Mouse (Mus musculus) forebrain, embryonic 15.5 days (tissue): ENCODE measurements around the gene Aurka. TPM values are rescaled to one million over a fixed set of nuclear protein-coding genes. Genes with fewer than 3 reads are reported as not detected.

ENCODE experiments used
- ATAC-seq: fragments of 200-750 bp; cut with Nextera tagmentation; replicated peaks from 2 replicates; pipeline ENCODE4 v1.8.0; 2017; ENCODE audit warnings: mild to moderate bottlenecking, moderate TSS enrichment, moderate library complexity
- H3K27ac ChIP-seq: fragments of 300-500 bp; sonication (generic); replicated peaks from 2 replicates; pipeline ENCODE4 v1.5.1; 2015; ENCODE audit warnings: mild to moderate bottlenecking, inconsistent platforms
- H3K27me3 ChIP-seq: fragments of 300-500 bp; sonication (generic); 2 replicates; pipeline ENCODE4 v1.6.1; 2015; ENCODE audit warnings: inconsistent platforms
- H3K36me3 ChIP-seq: fragments of 300-500 bp; sonication (generic); 2 replicates; pipeline ENCODE4 v1.6.1; 2015; ENCODE audit warnings: mild to moderate bottlenecking, inconsistent platforms
- H3K4me1 ChIP-seq: fragments of 300-500 bp; sonication (generic); 2 replicates; pipeline ENCODE4 v1.6.1; 2015; ENCODE audit warnings: inconsistent platforms
- H3K4me2 ChIP-seq: fragments of 300-500 bp; sonication (generic); replicated peaks from 2 replicates; pipeline ENCODE4 v1.6.1; 2015; ENCODE audit warnings: mild to moderate bottlenecking, inconsistent platforms
- H3K4me3 ChIP-seq: fragments of 300-500 bp; sonication (generic); 2 replicates; pipeline ENCODE4 v1.5.1; 2015; ENCODE audit warnings: mild to moderate bottlenecking, inconsistent platforms
- H3K9ac ChIP-seq: fragments of 300-500 bp; sonication (generic); replicated peaks from 2 replicates; pipeline ENCODE4 v1.6.1; 2015; ENCODE audit warnings: mild to moderate bottlenecking, inconsistent platforms
- H3K9me3 ChIP-seq: fragments of 300-500 bp; sonication (generic); 2 replicates; pipeline ENCODE4 v1.6.1; 2016; ENCODE audit warnings: inconsistent platforms
- WGBS: fragments of 180-500 bp; shearing (Covaris S2); methylation state at CpG from one replicate; pipeline ENCODE4 v1.1.7; 2015; ENCODE audit warnings: mixed read lengths; 5-methylcytosine and 5-hydroxymethylcytosine counted together
- polyA plus RNA-seq: library from polyadenylated mRNA; unstranded; fragments of >200 nt; fragmentation: Nextera tagmentation; extraction: Ambion mirVana; gene quantifications from 2 replicates; pipeline ENCODE4 v1.2.1, GENCODE M21; 2015

Aurka gene
- polyA plus RNA-seq, 1 experiment from 2014 or later, result 47.7 TPM

DNA sequence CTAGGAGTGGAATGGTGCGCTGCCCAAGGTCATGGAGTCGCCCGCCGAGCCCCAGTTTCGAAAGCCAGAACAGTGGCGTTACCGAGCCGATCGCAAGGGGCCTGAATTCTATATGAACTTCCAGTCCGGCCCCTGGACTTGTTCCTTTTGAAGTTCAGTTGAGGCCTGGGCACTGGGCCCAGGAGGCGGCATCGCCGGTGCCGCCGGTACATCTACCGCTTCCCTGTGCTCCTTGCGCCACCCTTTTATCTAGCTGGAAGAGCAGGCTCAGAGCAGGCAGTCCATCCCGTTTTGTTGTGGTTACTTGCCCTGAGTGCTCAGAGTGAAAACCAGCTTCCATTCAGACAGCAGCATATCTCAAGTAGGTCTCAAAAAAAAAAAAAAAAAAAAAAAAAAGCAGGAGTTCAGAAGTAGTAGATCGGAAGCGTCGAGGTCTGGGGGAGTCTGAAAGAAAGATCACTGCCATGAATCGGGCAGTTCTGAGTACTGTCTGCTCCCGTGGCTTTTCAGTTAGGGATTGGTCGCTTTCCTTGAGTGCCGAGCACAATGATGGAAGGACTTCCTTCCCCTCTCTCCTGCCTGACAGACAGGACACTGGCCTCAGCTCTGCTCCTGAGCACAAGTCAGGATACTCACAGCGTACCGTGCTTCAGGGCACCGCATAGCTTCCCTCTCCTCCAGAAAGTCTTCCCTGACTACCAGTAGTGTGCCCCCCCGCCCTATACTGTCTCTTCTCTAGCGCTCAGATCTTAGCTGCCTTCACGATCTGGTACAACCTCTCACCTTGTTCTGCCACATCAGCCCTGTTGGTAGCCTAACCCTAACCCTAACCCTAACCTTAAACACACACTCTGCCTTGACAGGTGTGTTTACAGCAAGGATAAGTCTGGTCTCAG, 24.1 kb downstream of the Aurka start:
- peak overlapping the region; percentile 70 for H3K9ac ChIP-seq
- no peak for ATAC-seq
- peaks cover 62% of the 10 kb centered on the region for H3K4me1 ChIP-seq
- peak overlapping the region; percentile 60 for H3K4me3 ChIP-seq
- H3K36me3 ChIP-seq, result no peaks in the 10 kb centered on the region
- WGBS, result 11% methylated on average over 31 of the region's 31 CpGs
- peak overlapping the region; percentile 74 for H3K27ac ChIP-seq
- H3K4me2 ChIP-seq, result peak overlapping the region; percentile 84
- no peaks in the 10 kb centered on the region for H3K27me3 ChIP-seq
- H3K9me3 ChIP-seq, result no peaks in the 10 kb centered on the region

DNA sequence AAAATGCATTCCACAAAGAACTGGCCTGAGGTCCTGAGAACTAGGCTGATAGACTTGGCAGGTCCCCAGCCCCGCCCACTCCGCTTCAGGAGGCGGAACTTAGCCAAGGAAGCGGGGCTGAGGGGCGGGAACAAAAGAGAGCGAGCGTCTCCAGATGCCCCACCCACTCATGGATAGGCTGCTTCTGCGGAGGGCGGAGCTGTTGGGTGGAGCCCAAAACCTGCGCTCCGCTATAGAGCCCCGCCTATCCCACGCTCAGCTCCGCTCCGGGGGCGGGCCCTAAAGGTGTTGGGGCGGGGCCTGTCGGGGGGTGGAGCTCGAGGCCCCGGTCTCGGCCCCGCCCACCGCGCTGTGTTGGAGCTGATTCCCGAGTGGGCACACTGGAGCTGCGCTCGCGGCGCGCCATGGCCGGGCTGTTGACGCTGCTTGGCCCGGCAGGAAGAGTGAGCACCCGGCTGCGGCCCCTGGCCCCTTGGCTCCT, 25.0 kb downstream of the Aurka start, which contains the start of gene Fam210b:
Gene Fam210b (plus strand): TSS at position 308 of the 481 bp plus-strand sequence.
- peak within 1 kb of the TSS; percentile 81 for H3K27ac ChIP-seq
- no peaks in the 10 kb centered on the region for H3K9me3 ChIP-seq
- H3K36me3 ChIP-seq, result no peaks in the 10 kb centered on the region
- no peaks in the 10 kb centered on the region for H3K27me3 ChIP-seq
- peak within 1 kb of the TSS; percentile 70 for H3K9ac ChIP-seq
- peak within 1 kb of the TSS; percentile 60 for H3K4me3 ChIP-seq
- peak within 1 kb of the TSS; percentile 84 for H3K4me2 ChIP-seq
- 1% methylated on average over 27 of the region's 35 CpGs for WGBS
- H3K4me1 ChIP-seq, result peaks cover 72% of the 10 kb centered on the region
- peak; percentile 87 for ATAC-seq

DNA sequence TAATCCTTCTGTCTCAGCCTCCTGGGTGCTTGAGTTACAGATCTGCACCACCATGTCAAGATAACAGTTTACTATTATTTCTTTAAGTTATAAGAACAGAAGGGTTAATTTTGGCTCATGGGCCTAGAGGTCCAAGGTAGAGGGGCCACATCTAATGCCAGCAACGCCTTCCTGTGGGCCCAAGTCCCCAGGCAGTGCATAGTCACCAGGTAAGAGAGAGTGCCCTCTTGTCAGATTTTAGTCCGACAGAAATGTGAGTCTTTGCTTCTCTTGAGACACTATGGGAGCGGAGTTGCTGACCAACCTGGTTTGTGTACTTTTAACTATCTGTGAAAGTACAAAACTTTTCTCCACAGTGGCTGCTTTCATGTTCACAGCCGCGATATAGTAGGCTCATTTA, 25.7 kb downstream of the Aurka start:
- Histone ChIP-seq H3K36me3 (no peaks in the 10 kb centered on the region), H3K4me2 (peak overlapping the region; percentile 84), H3K4me3 (peak overlapping the region; percentile 60), H3K27ac (peak overlapping the region; percentile 81), H3K4me1 (peaks cover 68% of the 10 kb centered on the region), H3K9me3 (no peaks in the 10 kb centered on the region), H3K27me3 (no peaks in the 10 kb centered on the region), H3K9ac (no peak overlapping the region)
- WGBS, result 28% methylated on average over 5 of the region's 5 CpGs
- peak; percentile 8; the same call in 1 of the 2 replicates for ATAC-seq

DNA sequence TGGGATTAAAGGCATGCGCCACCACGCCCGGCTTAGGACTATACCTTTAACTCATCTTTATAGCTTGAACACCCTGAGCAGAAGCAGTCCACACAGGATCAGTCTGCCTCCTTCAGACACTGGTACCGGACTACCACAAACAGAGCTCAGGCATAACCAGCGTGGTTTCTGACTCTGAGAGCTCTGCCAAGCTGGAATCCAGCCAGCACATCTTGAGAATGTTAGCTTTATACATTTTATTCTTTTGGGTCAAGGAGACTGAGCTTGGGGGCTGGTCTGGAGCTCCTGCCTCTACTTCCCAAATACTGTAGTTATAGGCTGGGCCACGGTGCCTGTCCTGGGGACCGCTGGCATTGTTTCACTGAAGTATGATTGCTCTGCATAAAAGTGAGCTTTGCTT, 26.6 kb downstream of the Aurka start:
- Histone ChIP-seq H3K9me3 (no peaks in the 10 kb centered on the region), H3K4me1 (peaks cover 59% of the 10 kb centered on the region), H3K27ac (peak overlapping the region; percentile 81; the same call in 1 of the 2 replicates), H3K4me2 (no peak overlapping the region), H3K9ac (no peak overlapping the region), H3K36me3 (no peaks in the 10 kb centered on the region), H3K4me3 (no peak overlapping the region), H3K27me3 (no peaks in the 10 kb centered on the region)
- WGBS, result 77% methylated on average over 7 of the region's 7 CpGs
- no peak for ATAC-seq

DNA sequence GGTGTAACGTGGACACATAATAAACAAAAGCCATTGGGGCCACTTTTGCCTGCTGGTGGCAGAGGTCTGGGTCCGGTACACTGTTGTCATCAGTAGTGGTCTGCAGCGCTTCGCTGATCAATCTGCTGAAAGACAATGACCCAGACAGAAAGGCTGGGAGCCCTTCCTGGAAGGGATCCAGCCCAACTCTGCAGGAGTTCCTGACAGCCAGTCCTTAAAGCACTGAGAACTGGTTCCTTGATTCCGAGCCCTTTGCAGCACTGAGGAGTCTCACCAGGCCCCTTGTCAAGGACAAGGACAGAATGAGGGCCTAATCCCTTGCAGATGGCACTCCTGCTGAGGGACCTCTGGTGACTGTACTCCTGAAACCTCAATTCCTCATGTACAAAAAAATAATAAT, 28.7 kb downstream of the Aurka start:
- Histone ChIP-seq H3K9me3 (no peaks in the 10 kb centered on the region), H3K4me2 (no peak overlapping the region), H3K27me3 (no peaks in the 10 kb centered on the region), H3K27ac (peak overlapping the region; percentile 54), H3K36me3 (no peaks in the 10 kb centered on the region), H3K4me1 (peaks cover 49% of the 10 kb centered on the region), H3K4me3 (no peak overlapping the region), H3K9ac (no peak overlapping the region)
- no peak for ATAC-seq
- 9% methylated on average over 5 of the region's 5 CpGs for WGBS

DNA sequence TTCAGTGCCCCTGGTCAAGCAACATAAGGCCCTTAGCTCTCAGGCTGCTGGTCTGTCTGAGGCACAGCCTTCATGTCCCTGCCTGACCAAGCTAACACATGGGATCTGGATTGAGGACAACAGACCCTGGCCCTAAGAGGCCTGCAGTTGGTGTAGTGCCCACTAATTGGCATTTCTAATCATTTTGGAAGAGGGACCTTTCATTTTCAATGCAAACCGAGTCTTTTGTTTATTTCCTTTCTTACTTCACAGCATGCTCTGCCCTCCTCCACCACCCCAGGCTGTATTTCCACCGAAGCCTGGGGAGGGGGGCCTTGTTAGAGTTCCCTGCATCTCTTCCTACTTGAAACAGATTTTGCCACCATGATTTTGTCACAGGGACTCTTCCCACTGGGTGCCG, 29.4 kb downstream of the Aurka start:
- no peaks in the 10 kb centered on the region for H3K27me3 ChIP-seq
- H3K27ac ChIP-seq, result peak overlapping the region; percentile 54
- no peaks in the 10 kb centered on the region for H3K9me3 ChIP-seq
- WGBS, result 16% methylated on average over 3 of the region's 3 CpGs
- no peak for ATAC-seq
- peaks cover 44% of the 10 kb centered on the region for H3K4me1 ChIP-seq
- no peak overlapping the region for H3K9ac ChIP-seq
- H3K36me3 ChIP-seq, result no peaks in the 10 kb centered on the region
- no peak overlapping the region for H3K4me2 ChIP-seq
- no peak overlapping the region for H3K4me3 ChIP-seq

DNA sequence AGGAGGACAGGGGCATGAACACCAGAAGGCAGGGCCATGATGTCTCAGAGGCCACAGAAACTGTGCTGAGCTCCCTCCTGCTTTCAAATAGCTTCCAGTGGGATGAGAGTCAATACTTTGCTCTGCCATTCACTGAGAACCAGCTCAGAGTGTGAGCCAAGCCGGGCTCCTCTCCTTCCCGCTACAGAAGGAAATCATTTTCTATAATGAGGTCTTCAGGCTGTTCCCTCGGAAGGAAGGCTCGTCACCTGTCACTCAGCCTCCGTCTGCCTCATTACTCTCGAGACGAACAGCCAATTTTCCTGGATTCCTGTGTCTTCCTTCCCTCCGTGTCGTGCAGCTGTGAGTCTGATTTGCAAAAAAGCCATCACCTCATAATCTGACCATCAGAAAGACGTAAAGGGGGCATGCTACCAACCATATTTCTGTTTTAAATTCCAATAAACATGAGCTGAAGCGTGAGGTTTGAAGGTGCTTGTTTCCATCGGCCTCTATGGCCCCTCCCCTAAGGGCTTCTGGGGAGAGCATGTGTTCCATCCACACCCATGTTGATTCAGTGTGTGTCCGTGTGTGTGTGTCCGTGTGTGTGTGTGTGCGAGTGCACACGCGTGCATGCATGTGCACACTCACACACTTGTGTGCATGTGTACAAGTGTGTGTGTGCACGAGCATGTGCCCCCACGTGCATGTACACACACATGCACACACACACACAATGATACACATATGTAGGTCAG, 32.0 kb downstream of the Aurka start:
- no peak overlapping the region; the same call in 1 of the 2 replicates for H3K9ac ChIP-seq
- peaks cover 29% of the 10 kb centered on the region for H3K4me1 ChIP-seq
- peak overlapping the region; percentile 84 for H3K27ac ChIP-seq
- no peaks in the 10 kb centered on the region for H3K36me3 ChIP-seq
- no peak overlapping the region for H3K4me3 ChIP-seq
- 49% methylated on average over 19 of the region's 19 CpGs for WGBS
- peak overlapping the region; percentile 20; the same call in 1 of the 2 replicates for H3K4me2 ChIP-seq
- H3K9me3 ChIP-seq, result no peaks in the 10 kb centered on the region
- ATAC-seq, result peak; percentile 51
- H3K27me3 ChIP-seq, result no peaks in the 10 kb centered on the region

DNA sequence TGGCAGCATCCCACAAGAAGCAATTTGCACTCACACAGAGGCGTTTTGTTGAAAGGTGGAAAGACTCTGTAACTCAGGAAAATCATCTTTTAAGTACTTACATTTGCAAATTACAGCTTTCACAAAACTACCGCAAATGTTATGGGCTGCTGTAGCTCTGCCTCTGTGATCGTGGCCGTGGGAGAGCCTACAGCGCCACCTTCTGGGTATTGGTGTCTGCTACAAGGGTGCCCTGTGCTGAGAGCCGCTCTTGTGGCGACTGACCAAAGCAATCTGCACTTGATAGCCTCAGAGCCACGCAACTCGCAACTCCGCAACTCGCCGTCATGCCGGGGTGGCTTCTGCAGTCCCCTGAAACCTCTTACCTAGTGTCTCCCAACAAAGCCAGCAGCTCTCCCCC, 41.2 kb downstream of the Aurka start:
- H3K9ac ChIP-seq, result 0 out of 2 replicates have a peak overlapping the region, but pooled peaks have one; percentile 32
- H3K4me2 ChIP-seq, result peak overlapping the region; percentile 36
- H3K27ac ChIP-seq, result no peak overlapping the region
- no peaks in the 10 kb centered on the region for H3K36me3 ChIP-seq
- H3K4me1 ChIP-seq, result peaks cover 9% of the 10 kb centered on the region
- H3K4me3 ChIP-seq, result peak overlapping the region; percentile 6
- WGBS, result 2% methylated on average over 13 of the region's 13 CpGs
- peak; percentile 95 for ATAC-seq
- peaks cover 18% of the 10 kb centered on the region for H3K27me3 ChIP-seq
- H3K9me3 ChIP-seq, result no peaks in the 10 kb centered on the region

DNA sequence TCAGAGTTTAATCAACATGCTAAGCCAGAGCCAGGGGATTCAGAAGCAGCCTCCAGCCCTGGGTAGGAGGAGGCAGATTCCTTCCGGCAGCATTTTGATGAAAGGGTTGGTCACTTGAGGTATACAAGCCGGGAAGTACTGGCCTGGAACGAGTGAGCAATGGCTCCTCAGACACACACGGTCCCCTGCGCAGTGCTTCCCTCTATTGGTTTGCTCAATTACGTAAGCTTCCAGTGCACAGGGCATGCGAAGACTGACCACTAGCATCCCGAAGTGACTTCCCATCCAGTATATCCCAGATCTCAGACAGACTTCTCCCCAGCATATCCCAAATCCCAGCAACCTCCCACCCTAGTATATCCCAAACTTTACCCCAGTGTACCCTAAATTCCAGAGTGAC, 42.1 kb downstream of the Aurka start:
- peaks cover 18% of the 10 kb centered on the region for H3K27me3 ChIP-seq
- no peak overlapping the region for H3K27ac ChIP-seq
- ATAC-seq, result no peak
- H3K9ac ChIP-seq, result no peak overlapping the region
- no peaks in the 10 kb centered on the region for H3K36me3 ChIP-seq
- H3K9me3 ChIP-seq, result no peaks in the 10 kb centered on the region
- peaks cover 9% of the 10 kb centered on the region for H3K4me1 ChIP-seq
- H3K4me3 ChIP-seq, result no peak overlapping the region
- 55% methylated on average over 8 of the region's 8 CpGs for WGBS
- H3K4me2 ChIP-seq, result no peak overlapping the region

DNA sequence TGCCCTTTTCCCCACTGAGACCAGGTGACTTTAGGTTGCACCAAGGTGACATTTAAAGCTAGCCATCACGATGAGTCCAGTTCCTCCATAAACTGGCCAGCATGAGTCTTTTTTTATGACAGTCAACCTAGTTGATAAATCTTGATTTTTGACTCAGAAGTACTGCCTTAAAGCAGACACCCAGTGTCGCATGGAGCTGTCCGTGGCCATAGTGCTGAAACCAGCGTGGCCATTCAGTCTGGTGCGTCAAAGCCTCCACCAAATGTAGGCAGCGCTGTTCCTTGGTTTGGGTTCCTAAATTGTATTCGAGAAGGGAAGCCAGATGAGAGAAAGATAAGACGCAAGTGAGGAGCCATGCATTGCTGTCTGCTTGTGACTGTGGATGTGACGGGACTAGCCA, 49.5 kb downstream of the Aurka start:
- H3K4me3 ChIP-seq, result no peak overlapping the region

DNA sequence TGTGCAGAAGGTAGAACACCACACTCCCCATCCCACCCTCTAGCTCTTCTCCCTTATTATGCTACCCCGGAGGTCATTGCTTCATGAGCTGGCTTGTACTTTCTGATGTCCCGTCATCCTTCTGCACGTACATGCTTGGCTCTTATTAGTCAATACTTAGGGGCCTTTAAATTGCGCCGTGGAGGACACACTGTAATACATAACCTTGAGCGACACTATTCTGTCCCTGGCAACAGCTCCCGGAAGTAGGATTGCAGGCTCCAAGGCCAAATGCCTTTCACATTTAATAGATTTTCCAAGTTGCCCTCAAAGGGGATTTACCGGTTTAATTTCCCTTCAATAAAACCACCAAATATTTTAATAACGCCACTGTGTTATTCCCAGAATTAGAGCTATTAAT, 58.6 kb downstream of the Aurka start:
- Histone ChIP-seq H3K9ac (no peak overlapping the region), H3K36me3 (no peaks in the 10 kb centered on the region), H3K4me2 (no peak overlapping the region), H3K27ac (no peak overlapping the region), H3K4me3 (no peak overlapping the region), H3K4me1 (no peaks in the 10 kb centered on the region), H3K9me3 (0 out of 2 replicates have a peak, but pooled peaks cover 3% of the 10 kb centered on the region), H3K27me3 (no peaks in the 10 kb centered on the region)
- ATAC-seq, result no peak
- 92% methylated on average over 9 of the region's 9 CpGs for WGBS

More for the DNA sequence above, 49.5 kb downstream of the Aurka start:
- Histone ChIP-seq H3K9ac (no peak overlapping the region), H3K9me3 (no peaks in the 10 kb centered on the region), H3K4me2 (no peak overlapping the region), H3K36me3 (no peaks in the 10 kb centered on the region), H3K27me3 (no peaks in the 10 kb centered on the region), H3K4me1 (no peaks in the 10 kb centered on the region), H3K27ac (no peak overlapping the region)
- no peak for ATAC-seq
- 20% methylated on average over 9 of the region's 9 CpGs for WGBS

DNA sequence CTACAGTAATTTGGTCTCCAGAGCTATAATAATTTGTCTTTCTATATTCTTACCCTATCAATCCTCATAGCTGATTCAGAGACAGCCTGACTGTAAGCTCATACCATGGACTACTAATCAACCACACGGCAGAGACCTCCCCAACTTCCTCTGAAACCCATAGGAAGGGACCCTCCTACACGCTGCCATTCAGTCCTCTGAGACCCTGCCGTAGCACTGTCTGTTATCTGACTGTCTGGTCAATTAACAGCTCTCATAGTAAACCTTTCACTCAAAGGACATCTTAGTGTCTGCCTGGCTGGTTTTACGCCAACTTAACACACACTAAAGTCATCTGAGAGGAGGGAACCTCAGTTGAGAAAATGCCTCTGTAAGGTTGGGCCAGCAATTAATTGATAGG, 63.8 kb downstream of the Aurka start:
- Histone ChIP-seq H3K27ac (no peak overlapping the region), H3K4me3 (no peak overlapping the region), H3K36me3 (no peaks in the 10 kb centered on the region), H3K9ac (no peak overlapping the region), H3K27me3 (no peaks in the 10 kb centered on the region), H3K4me1 (peaks cover 9% of the 10 kb centered on the region), H3K9me3 (no peaks in the 10 kb centered on the region), H3K4me2 (no peak overlapping the region)
- WGBS, result 79% methylated on average over 4 of the region's 4 CpGs
- no peak for ATAC-seq
